Mouse (Mus musculus) stomach, postnatal 0 days (tissue): ENCODE results near the gene Hoxd4. TPM values are rescaled to one million over a fixed set of nuclear protein-coding genes. Genes with fewer than 3 reads are reported as not detected.
A peak's percentile ranks its signal among the peaks of the same experiment; 100 is the strongest.

Experiments
- ATAC-seq: fragments of 200-750 bp; cut with Nextera tagmentation; 2 replicates; pipeline ENCODE4 v1.8.0; 2017; ENCODE audit not compliant: low FRiP score, low TSS enrichment
- DNase-seq: peaks from one replicate; pipeline ENCODE4 v3.0.0-alpha.2; 2016; ENCODE audit warnings: low spot score
- H3K27ac ChIP-seq: fragments of 300-500 bp; sonication (generic); replicated peaks from 2 replicates; pipeline ENCODE4 v1.5.1; 2014; ENCODE audit warnings: mild to moderate bottlenecking, control low read depth
- H3K27me3 ChIP-seq: fragments of 300-500 bp; sonication (generic); 2 replicates; pipeline ENCODE4 v1.6.1; 2014; ENCODE audit warnings: low read length; ENCODE audit not compliant: control insufficient read depth, insufficient read depth
- H3K36me3 ChIP-seq: fragments of 300-500 bp; sonication (generic); 2 replicates; pipeline ENCODE4 v1.6.1; 2014; ENCODE audit warnings: low read length, mixed read lengths; ENCODE audit not compliant: control insufficient read depth, insufficient read depth
- H3K4me1 ChIP-seq: fragments of 300-500 bp; sonication (generic); replicated peaks from 2 replicates; pipeline ENCODE4 v1.6.1; 2014; ENCODE audit warnings: antibody characterized with exemption; ENCODE audit not compliant: control insufficient read depth, insufficient read depth
- H3K4me2 ChIP-seq: fragments of 300-500 bp; sonication (generic); replicated peaks from 2 replicates; pipeline ENCODE4 v1.6.1; 2014; ENCODE audit warnings: low read depth, mild to moderate bottlenecking, control low read depth, moderate library complexity
- H3K4me3 ChIP-seq: fragments of 300-500 bp; sonication (generic); 2 replicates; pipeline ENCODE4 v1.5.1; 2014; ENCODE audit warnings: low read depth, low read length, control low read depth
- H3K9ac ChIP-seq: fragments of 300-500 bp; sonication (generic); 2 replicates; pipeline ENCODE4 v1.6.1; 2014; ENCODE audit warnings: mild to moderate bottlenecking, low read length, control low read depth, mixed read lengths
- H3K9me3 ChIP-seq: fragments of 300-500 bp; sonication (generic); 2 replicates; pipeline ENCODE4 v1.6.1; 2016; ENCODE audit warnings: low read length; ENCODE audit not compliant: control insufficient read depth
- CTCF ChIP-seq: IDR thresholded peaks from 2 replicates; pipeline ENCODE4 v1.5.1; 2016; ENCODE audit warnings: antibody characterized with exemption, low read depth, mild to moderate bottlenecking, moderate library complexity
- EP300 ChIP-seq: optimal IDR thresholded peaks from 2 replicates; pipeline ENCODE3; 2016; ENCODE audit warnings: antibody characterized with exemption
- WGBS: fragments of 180-500 bp; shearing (Covaris S2); extraction: QIAGEN DNeasy Blood & Tissue Kit; methylation state at CpG from one replicate; pipeline ENCODE4 v1.1.7; 2014; 5-methylcytosine and 5-hydroxymethylcytosine counted together
- polyA plus RNA-seq: library from polyadenylated mRNA; unstranded; fragments of >200 nt; fragmentation: Nextera tagmentation; extraction: Ambion mirVana; gene quantifications from 2 replicates; pipeline ENCODE4 v1.2.1, GENCODE M21; 2015

Gene Hoxd4
- polyA plus RNA-seq, 1 experiment from 2014 or later, result 0.08 TPM

GRCm38 (mm10) chr2:74672481-74673362 is 39.0 kb upstream of the Hoxd4 start:
- H3K9ac ChIP-seq, result no peak overlapping the region
- no peak overlapping the region for H3K27ac ChIP-seq
- peak; percentile 46; the same call in 1 of the 2 replicates for ATAC-seq
- peaks cover 44% of the 10 kb centered on the region; the same call in 1 of the 2 replicates for H3K27me3 ChIP-seq
- WGBS, result 5% methylated on average over 40 of the region's 40 CpGs
- peak overlapping the region; percentile 28 for H3K4me3 ChIP-seq
- DNase-seq, result peak; percentile 65
- H3K4me1 ChIP-seq, result no peaks in the 10 kb centered on the region
- H3K9me3 ChIP-seq, result no peaks in the 10 kb centered on the region
- H3K4me2 ChIP-seq, result peak overlapping the region; percentile 39
- H3K36me3 ChIP-seq, result no peaks in the 10 kb centered on the region
- TF ChIP-seq CTCF (peak; percentile 79), EP300 (no peak)

GRCm38 (mm10) chr2:74673835-74674425 is 37.8 kb upstream of the Hoxd4 start:
- no peak overlapping the region for H3K4me3 ChIP-seq
- no peak for ATAC-seq

GRCm38 (mm10) chr2:74674881-74675665 is 36.7 kb upstream of the Hoxd4 start, which contains the start of gene Hoxd12:
Gene Hoxd12, plus strand, starts transcription at chr2:74675013.
- no peak for ATAC-seq
- WGBS, result 3% methylated on average over 47 of the region's 47 CpGs
- no peak for TF ChIP-seq CTCF
- no peak for TF ChIP-seq EP300
- H3K4me3 ChIP-seq, result no peak within 1 kb of the TSS
- H3K4me1 ChIP-seq, result no peaks in the 10 kb centered on the region
- no peak within 1 kb of the TSS for H3K27ac ChIP-seq
- H3K9me3 ChIP-seq, result no peaks in the 10 kb centered on the region
- DNase-seq, result peak; percentile 13
- H3K4me2 ChIP-seq, result no peak within 1 kb of the TSS
- H3K9ac ChIP-seq, result no peak within 1 kb of the TSS
- H3K36me3 ChIP-seq, result no peaks in the 10 kb centered on the region
- H3K27me3 ChIP-seq, result peaks cover 43% of the 10 kb centered on the region; the same call in 1 of the 2 replicates

More at GRCm38 (mm10) chr2:74673835-74674425, 37.8 kb upstream of the Hoxd4 start:
- Histone ChIP-seq H3K4me2 (no peak overlapping the region), H3K27ac (no peak overlapping the region), H3K4me1 (no peaks in the 10 kb centered on the region), H3K36me3 (no peaks in the 10 kb centered on the region), H3K9ac (no peak overlapping the region), H3K27me3 (peaks cover 41% of the 10 kb centered on the region; the same call in 1 of the 2 replicates), H3K9me3 (no peaks in the 10 kb centered on the region)
- DNase-seq, result no peak
- WGBS, result 4% methylated on average over 24 of the region's 24 CpGs
- TF ChIP-seq EP300, result no peak
- no peak for TF ChIP-seq CTCF

- Histone ChIP-seq H3K9me3 (no peaks in the 10 kb centered on the region), H3K4me2 (no peak overlapping the region), H3K27ac (no peak overlapping the region), H3K4me1 (no peaks in the 10 kb centered on the region), H3K4me3 (no peak overlapping the region), H3K27me3 (peaks cover 46% of the 10 kb centered on the region; the same call in 1 of the 2 replicates), H3K36me3 (no peaks in the 10 kb centered on the region), H3K9ac (no peak overlapping the region)
- WGBS, result 4% methylated on average over 23 of the region's 24 CpGs
- peak; percentile 12 for DNase-seq
- no peak for ATAC-seq
- TF ChIP-seq CTCF (no peak), EP300 (no peak)
Observed at GRCm38 (mm10) chr2:74675666-74676282, 36.0 kb upstream of the Hoxd4 start.

GRCm38 (mm10) chr2:74676376-74677052 is 35.2 kb upstream of the Hoxd4 start:
- no peak overlapping the region for H3K9ac ChIP-seq
- H3K27ac ChIP-seq, result no peak overlapping the region
- ATAC-seq, result no peak

More at GRCm38 (mm10) chr2:74676376-74677052, 35.2 kb upstream of the Hoxd4 start:
- Histone ChIP-seq H3K9me3 (no peaks in the 10 kb centered on the region), H3K4me3 (no peak overlapping the region), H3K27me3 (peaks cover 48% of the 10 kb centered on the region; the same call in 1 of the 2 replicates), H3K4me1 (no peaks in the 10 kb centered on the region), H3K36me3 (no peaks in the 10 kb centered on the region), H3K4me2 (no peak overlapping the region)
- TF ChIP-seq CTCF (no peak), EP300 (no peak)
- 7% methylated on average over 9 of the region's 9 CpGs for WGBS
- DNase-seq, result no peak
